In genomic region chr1:171501016-171501610, GRCm38 (mm10) we compare ENCODE assay signal across 19 mouse cellular contexts. TPM values are rescaled to one million over a fixed set of nuclear protein-coding genes. Genes with fewer than 3 reads are reported as not detected.
DNase-seq lines count a peak whose midpoint lies in the region; ATAC-seq and TF ChIP-seq lines count a peak whose summit lies in the region.
"Had no signal": no experiment of that assay in that cellular context is flagged by ENCODE, and none has a peak within 500 bp of the region (broad histone marks: within the 10 kb centered on the region; RNA-seq: fewer than 3 reads in every experiment).

No protein-coding gene starts in this region.

- H3K79me2 ChIP-seq in heart, adult 2 months (replicated peaks; ENCODE audit: control insufficient read depth, insufficient read depth, low read length) = no peaks in the 10 kb centered on the region

- H3K27ac ChIP-seq in heart, embryonic 15.5 days = no peak overlapping the region
- H3K27ac ChIP-seq in heart, adult 2 months = no peak overlapping the region
- peak overlapping the region; percentile 62; the same call in 1 of the 2 replicates for H3K27ac ChIP-seq in liver, embryonic 12.5 days
- no peak overlapping the region for H3K27ac ChIP-seq in liver, postnatal 0 days (ENCODE audit: low read depth)
- no peak overlapping the region; the same call in 1 of the 2 replicates for H3K27ac ChIP-seq in embryonic facial prominence, embryonic 10.5 days (replicated peaks)
- peak overlapping the region; percentile 81; the same call in 1 of the 2 replicates for H3K27ac ChIP-seq in limb, embryonic 10.5 days

- no peak overlapping the region for H3K9ac ChIP-seq in heart, embryonic 15.5 days
- no peak overlapping the region for H3K9ac ChIP-seq in heart, adult 2 months (ENCODE audit: low read depth, low read length)
- peak overlapping the region; percentile 36; the same call in 1 of the 2 replicates for H3K9ac ChIP-seq in liver, embryonic 12.5 days
- H3K9ac ChIP-seq in liver, postnatal 0 days (replicated peaks) = no peak overlapping the region
- H3K9ac ChIP-seq: neural tube, embryonic 13.5 days had no signal

- H3K9me3 ChIP-seq in heart, embryonic 15.5 days (replicated peaks) = 0 out of 2 replicates have a peak, but pooled peaks cover 2% of the 10 kb centered on the region
- no peaks in the 10 kb centered on the region for H3K9me3 ChIP-seq in liver, embryonic 12.5 days (replicated peaks)
- H3K9me3 ChIP-seq in liver, postnatal 0 days (ENCODE audit: low read length) = no peaks in the 10 kb centered on the region
- no peaks in the 10 kb centered on the region for H3K9me3 ChIP-seq in embryonic facial prominence, embryonic 10.5 days
- no peaks in the 10 kb centered on the region for H3K9me3 ChIP-seq in limb, embryonic 10.5 days (replicated peaks)

- H3K4me2 ChIP-seq in heart, embryonic 15.5 days = peak overlapping the region; percentile 81
- peak overlapping the region; percentile 47; the same call in 1 of the 2 replicates for H3K4me2 ChIP-seq in liver, embryonic 12.5 days
- no peak overlapping the region for H3K4me2 ChIP-seq in liver, postnatal 0 days (ENCODE audit: low read depth, low read length)

- no peak for DNase-seq in heart, adult 2 months
- no peak for DNase-seq in liver, postnatal 0 days
- DNase-seq in embryonic facial prominence, embryonic 10.5 days (ENCODE audit: low spot score) = no peak
- DNase-seq in limb, embryonic 10.5 days (ENCODE audit: low spot score) = no peak
- no peak for DNase-seq in gastrocnemius, postnatal 14 days
- no peak for DNase-seq in ovary, postnatal 10 days (ENCODE audit: low spot score)
- DNase-seq: cerebellum, adult 8-10 months; gastrocnemius, postnatal 10 days had no signal

- no peaks in the 10 kb centered on the region for H3K36me3 ChIP-seq in heart, embryonic 15.5 days
- H3K36me3 ChIP-seq in heart, adult 2 months (ENCODE audit: control insufficient read depth, insufficient read depth, low read length) = no peaks in the 10 kb centered on the region
- no peaks in the 10 kb centered on the region for H3K36me3 ChIP-seq in liver, embryonic 12.5 days
- H3K36me3 ChIP-seq in liver, postnatal 0 days (replicated peaks; ENCODE audit: insufficient read depth, low read length) = no peaks in the 10 kb centered on the region
- H3K36me3 ChIP-seq in embryonic facial prominence, embryonic 10.5 days (replicated peaks) = no peaks in the 10 kb centered on the region
- no peaks in the 10 kb centered on the region for H3K36me3 ChIP-seq in limb, embryonic 10.5 days

- 55% methylated on average over 6 of the region's 6 CpGs for WGBS in heart, embryonic 15.5 days
- 45% methylated on average over 6 of the region's 6 CpGs for WGBS in heart, adult 2 months
- 46% methylated on average over 6 of the region's 6 CpGs for WGBS in liver, embryonic 12.5 days (ENCODE audit: insufficient replicate concordance)
- WGBS in liver, postnatal 0 days (ENCODE audit: insufficient replicate concordance) = 62% methylated on average over 6 of the region's 6 CpGs
- WGBS in embryonic facial prominence, embryonic 10.5 days = 63% methylated on average over 6 of the region's 6 CpGs
- WGBS in limb, embryonic 10.5 days = 62% methylated on average over 6 of the region's 6 CpGs

- TF ChIP-seq POLR2A in heart, adult 2 months (IDR thresholded peaks at IDR 0.05; ENCODE audit: insufficient read depth, low read depth, low read length) = no peak

- no peaks in the 10 kb centered on the region for H3K27me3 ChIP-seq in heart, embryonic 15.5 days
- H3K27me3 ChIP-seq in heart, adult 2 months (ENCODE audit: control insufficient read depth, insufficient read depth, low read length) = no peaks in the 10 kb centered on the region
- no peaks in the 10 kb centered on the region for H3K27me3 ChIP-seq in liver, embryonic 12.5 days (replicated peaks)
- H3K27me3 ChIP-seq in liver, postnatal 0 days (ENCODE audit: insufficient read depth, low read length) = no peaks in the 10 kb centered on the region
- H3K27me3 ChIP-seq in embryonic facial prominence, embryonic 10.5 days (replicated peaks; ENCODE audit: low read depth, poor library complexity, severe bottlenecking) = no peaks in the 10 kb centered on the region
- no peaks in the 10 kb centered on the region for H3K27me3 ChIP-seq in limb, embryonic 10.5 days (ENCODE audit: low read depth, poor library complexity, severe bottlenecking)
- H3K27me3 ChIP-seq: neural tube, embryonic 13.5 days; Patski had no signal

- intact Hi-C loops in heart, adult 2 months (cut with DNase I) = loop anchor here (10.0 kb wide), 1 partner anchor 396 kb away; no protein-coding TSS in a partner anchor
- intact Hi-C loops in gastrocnemius, postnatal 14 days (cut with DNase I; ENCODE audit: low total_unique reads) = no loop called here

- no peak overlapping the region for H3K4me3 ChIP-seq in heart, embryonic 15.5 days
- H3K4me3 ChIP-seq in heart, adult 2 months = no peak overlapping the region
- no peak overlapping the region; the same call in 1 of the 2 replicates for H3K4me3 ChIP-seq in liver, embryonic 12.5 days
- no peak overlapping the region for H3K4me3 ChIP-seq in liver, postnatal 0 days (ENCODE audit: low read depth, low read length)
- H3K4me3 ChIP-seq in embryonic facial prominence, embryonic 10.5 days = 0 out of 2 replicates have a peak overlapping the region, but pooled peaks have one; percentile 37
- H3K4me3 ChIP-seq in limb, embryonic 10.5 days = no peak overlapping the region

- no peak for TF ChIP-seq CTCF in heart, adult 2 months (IDR thresholded peaks at IDR 0.05)
- TF ChIP-seq CTCF in liver, postnatal 0 days (IDR thresholded peaks at IDR 0.05; ENCODE audit: low read depth) = no peak

- no peak for TF ChIP-seq EP300 in heart, adult 2 months (IDR thresholded peaks at IDR 0.05; ENCODE audit: insufficient read depth, low read depth, low read length)
- no peak for TF ChIP-seq EP300 in liver, postnatal 0 days (IDR thresholded peaks at IDR 0.05; ENCODE audit: low read depth)

- peaks cover 18% of the 10 kb centered on the region for H3K4me1 ChIP-seq in heart, embryonic 15.5 days (replicated peaks)
- H3K4me1 ChIP-seq in heart, adult 2 months (ENCODE audit: control insufficient read depth, insufficient read depth, low read length) = no peaks in the 10 kb centered on the region
- peaks cover 25% of the 10 kb centered on the region for H3K4me1 ChIP-seq in liver, embryonic 12.5 days
- peaks cover 11% of the 10 kb centered on the region; the same call in 1 of the 2 replicates for H3K4me1 ChIP-seq in liver, postnatal 0 days (ENCODE audit: insufficient read depth)
- peaks cover 14% of the 10 kb centered on the region for H3K4me1 ChIP-seq in embryonic facial prominence, embryonic 10.5 days
- H3K4me1 ChIP-seq in limb, embryonic 10.5 days = 0 out of 2 replicates have a peak, but pooled peaks cover 8% of the 10 kb centered on the region

- no peak for ATAC-seq in heart, embryonic 15.5 days (replicated peaks; ENCODE audit: insufficient number of reproducible peaks, insufficient read depth, low FRiP score, low read depth)
- ATAC-seq in liver, embryonic 12.5 days = no peak
- ATAC-seq in liver, postnatal 0 days = no peak
- ATAC-seq: CD4-positive, CD25-positive, alpha-beta regulatory T cell, adult 4 months had no signal

RNA-seq across cellular contexts. Expression of gene Alyref2, which starts 2.2 kb away (rescaled TPM):
- polyA plus RNA-seq in heart, embryonic 15.5 days (2015; fragmentation: Nextera tagmentation; extraction: Ambion mirVana) = 15.4 and 17.4 TPM in 2 replicates
- 1 to 10 TPM; 1.6 to 2.2 TPM for total RNA-seq in heart, adult 2 months (2021)
- 2.5 TPM in 2 replicates for polyA plus RNA-seq in heart, adult 2 months (2012; rRNA removed)
- polyA plus RNA-seq in liver, embryonic 12.5 days (2016; fragmentation: Nextera tagmentation; extraction: Ambion mirVana) = 4.2 and 4.8 TPM in 2 replicates
- polyA plus RNA-seq in liver, postnatal 0 days (2015; fragmentation: Nextera tagmentation; extraction: Ambion mirVana) = 8.4 and 8.9 TPM in 2 replicates
- polyA plus RNA-seq in embryonic facial prominence, embryonic 10.5 days (2016; fragmentation: Nextera tagmentation; extraction: Ambion mirVana) = 7.4 and 9.3 TPM in 2 replicates
- polyA plus RNA-seq in limb, embryonic 10.5 days (2016; fragmentation: Nextera tagmentation; extraction: Ambion mirVana) = 6.5 and 8.6 TPM in 2 replicates
- 1 to 10 TPM; 2.1 to 2.5 TPM for total RNA-seq in gastrocnemius, postnatal 14 days (2021)

RNA-seq across cellular contexts. Expression of gene Itln1, which starts 34.0 kb away (rescaled TPM):
- not detected in 2 replicates for polyA plus RNA-seq in heart, embryonic 15.5 days (2015; fragmentation: Nextera tagmentation; extraction: Ambion mirVana)
- not detected for total RNA-seq in heart, adult 2 months (2021)
- polyA plus RNA-seq in heart, adult 2 months (2012; rRNA removed) = 0.16 TPM in 1 of 2 replicates, not detected in the other
- not detected in 2 replicates for polyA plus RNA-seq in liver, embryonic 12.5 days (2016; fragmentation: Nextera tagmentation; extraction: Ambion mirVana)
- not detected in 2 replicates for polyA plus RNA-seq in liver, postnatal 0 days (2015; fragmentation: Nextera tagmentation; extraction: Ambion mirVana)
- polyA plus RNA-seq in embryonic facial prominence, embryonic 10.5 days (2016; fragmentation: Nextera tagmentation; extraction: Ambion mirVana) = not detected in 2 replicates
- polyA plus RNA-seq in limb, embryonic 10.5 days (2016; fragmentation: Nextera tagmentation; extraction: Ambion mirVana) = not detected in 2 replicates
- not detected for total RNA-seq in gastrocnemius, postnatal 14 days (2021)
- total RNA-seq: adrenal gland, adult 18-20 months; gastrocnemius, postnatal 10 days; left cerebral cortex, postnatal 14 days had no signal
- polyA plus RNA-seq: CD4-positive, CD25-positive, alpha-beta regulatory T cell, adult 4 months; forebrain, embryonic 11.5 days; kidney, adult 2 months; lung, embryonic 14.5 days; neural tube, embryonic 13.5 days; spleen, adult 2 months had no signal

RNA-seq across cellular contexts. Expression of gene Cd244a, which starts 57.9 kb away (rescaled TPM):
- polyA plus RNA-seq in heart, embryonic 15.5 days (2015; fragmentation: Nextera tagmentation; extraction: Ambion mirVana) = 0.34 and 1.4 TPM in 2 replicates
- total RNA-seq in heart, adult 2 months (2021) = under 1 TPM; 0.21 to 0.36 TPM
- polyA plus RNA-seq in heart, adult 2 months (2012; rRNA removed) = 0.29 and 0.88 TPM in 2 replicates
- 0.48 and 0.50 TPM in 2 replicates for polyA plus RNA-seq in liver, embryonic 12.5 days (2016; fragmentation: Nextera tagmentation; extraction: Ambion mirVana)
- 0.85 and 1.1 TPM in 2 replicates for polyA plus RNA-seq in liver, postnatal 0 days (2015; fragmentation: Nextera tagmentation; extraction: Ambion mirVana)
- 0.19 TPM in 1 of 2 replicates, not detected in the other for polyA plus RNA-seq in embryonic facial prominence, embryonic 10.5 days (2016; fragmentation: Nextera tagmentation; extraction: Ambion mirVana)
- not detected in 2 replicates for polyA plus RNA-seq in limb, embryonic 10.5 days (2016; fragmentation: Nextera tagmentation; extraction: Ambion mirVana)
- not detected for total RNA-seq in gastrocnemius, postnatal 14 days (2021)
- total RNA-seq: left cerebral cortex, postnatal 14 days had no signal
- polyA plus RNA-seq: forebrain, embryonic 11.5 days; lung, embryonic 14.5 days; neural tube, embryonic 13.5 days; Patski had no signal

Comparison
In these comparisons a context has a peak if more than half of its experiments do, and no peak if none do; other contexts are left out.
1. H3K27ac ChIP-seq: peak in liver, embryonic 12.5 days (single experiment) and limb, embryonic 10.5 days (single experiment); none in heart, embryonic 15.5 days (single experiment), heart, adult 2 months (single experiment), liver, postnatal 0 days (single experiment) and embryonic facial prominence, embryonic 10.5 days (single experiment).